Mouse (Mus musculus): ENCODE results near the gene Csnk1g1.

DNA sequence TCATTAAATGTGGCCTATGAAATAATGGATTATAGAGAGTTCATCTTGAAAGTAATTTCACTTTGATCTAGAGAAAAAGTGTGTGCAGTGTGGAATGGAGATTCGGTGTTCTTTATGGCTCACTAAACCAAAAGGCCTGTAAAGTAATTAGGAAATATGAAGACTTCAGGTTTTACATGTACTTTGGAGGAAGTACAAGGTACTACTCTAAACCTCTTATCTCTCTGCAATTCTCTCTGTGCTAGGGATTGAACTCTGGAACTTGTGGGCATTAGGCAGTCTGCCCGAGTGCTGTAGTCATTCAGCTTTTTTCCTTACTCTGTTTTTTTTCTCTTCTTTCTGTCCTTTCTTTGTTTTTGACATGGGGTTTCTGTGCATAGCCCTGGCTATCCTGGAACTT is 11.7 kb upstream of the Csnk1g1 start:
- no peak for TF ChIP-seq MAFK (IDR thresholded peaks at IDR 0.05; ENCODE audit: insufficient read depth, low read depth, low read length)
- TF ChIP-seq ZC3H11A (IDR thresholded peaks at IDR 0.05; ENCODE audit: borderline replicate concordance, low read depth, low read length) = no peak
- TF ChIP-seq HCFC1 (IDR thresholded peaks at IDR 0.05; ENCODE audit: borderline replicate concordance, insufficient read depth, low read length) = no peak
